Mouse (Mus musculus): ENCODE data around the gene Sipa1l1.

GRCm38 (mm10) chr12:82458017-82458416, 288.9 kb downstream of the Sipa1l1 start:
- TF ChIP-seq CTCF (IDR thresholded peaks at IDR 0.05; ENCODE audit: borderline replicate concordance, insufficient read depth, low read length) (no peak), POLR2A (IDR thresholded peaks at IDR 0.05; ENCODE audit: low read depth, low read length) (no peak)

Measured in embryonic fibroblast, embryonic 13.5 days (primary cell).